Mouse (Mus musculus): ENCODE measurements around the gene Sv2a. TPM values are rescaled to one million over a fixed set of nuclear protein-coding genes. Genes with fewer than 3 reads are reported as not detected.

Sv2a gene
- total RNA-seq, 1 experiment: 7.2 TPM

- in situ Hi-C loops (cut with MboI; ENCODE audit: low sequenced_read_pairs in 2 of 2, unreplicated experiment in 2 of 2): no loop called here
- no peak for DNase-seq (ENCODE audit: low read depth, low spot score)
- Histone ChIP-seq H3K9me3 (ENCODE audit: control insufficient read depth, insufficient read depth, low read depth, low read length) (no peaks in the 10 kb centered on the region), H3K27ac (ENCODE audit: insufficient read depth, low read depth, low read length, poor library complexity, severe bottlenecking) (peak overlapping the region; percentile 48; the same call in 1 of the 2 replicates), H3K9ac (ENCODE audit: insufficient read depth, low read depth, low read length, poor library complexity, severe bottlenecking) (peak overlapping the region; percentile 75; the same call in 1 of the 2 replicates), H3K4me1 (ENCODE audit: control insufficient read depth in 2 of 2, insufficient read depth in 2 of 2, low read length in 2 of 2, poor library complexity in 1 of 2) (peaks cover 6 to 17% of the 10 kb centered on the region in 2 experiments), H3K36me3 (ENCODE audit: control insufficient read depth, insufficient read depth, low read length, poor library complexity, severe bottlenecking) (no peaks in the 10 kb centered on the region), H3K4me3 (ENCODE audit: insufficient read depth in 1 of 2, low read depth in 1 of 2, low read length in 2 of 2, poor library complexity in 1 of 2, severe bottlenecking in 1 of 2) (peak overlapping the region in 1 of 2 experiments; percentile 52; a peak in 3 of 4 replicates)
- TF ChIP-seq HCFC1 (IDR thresholded peaks at IDR 0.05; ENCODE audit: borderline replicate concordance, insufficient read depth, low read length) (no peak), MAFK (IDR thresholded peaks at IDR 0.05; ENCODE audit: insufficient read depth, low read depth, low read length) (no peak), ZNF384 (IDR thresholded peaks at IDR 0.05; ENCODE audit: low read depth, low read length) (no peak), CHD2 (IDR thresholded peaks at IDR 0.05; ENCODE audit: low read depth, low read length) (no peak), ZC3H11A (IDR thresholded peaks at IDR 0.05; ENCODE audit: borderline replicate concordance, low read depth, low read length) (no peak)
These were observed 59.8 kb downstream of the Sv2a start for GRCm38 (mm10) chr3:96240799-96241197.

- Histone ChIP-seq H3K4me1 (ENCODE audit: control insufficient read depth in 2 of 2, insufficient read depth in 2 of 2, low read length in 2 of 2, poor library complexity in 1 of 2) (peaks cover 6 to 12% of the 10 kb centered on the region in 2 experiments; a peak in 3 of 4 replicates), H3K36me3 (ENCODE audit: control insufficient read depth, insufficient read depth, low read length, poor library complexity, severe bottlenecking) (no peaks in the 10 kb centered on the region), H3K9ac (ENCODE audit: insufficient read depth, low read depth, low read length, poor library complexity, severe bottlenecking) (peak overlapping the region; percentile 63), H3K9me3 (ENCODE audit: control insufficient read depth, insufficient read depth, low read depth, low read length) (no peaks in the 10 kb centered on the region), H3K4me3 (ENCODE audit: insufficient read depth in 1 of 2, low read depth in 1 of 2, low read length in 2 of 2, poor library complexity in 1 of 2, severe bottlenecking in 1 of 2) (peak overlapping the region; percentile 74 to 78), H3K27ac (ENCODE audit: insufficient read depth, low read depth, low read length, poor library complexity, severe bottlenecking) (peak overlapping the region; percentile 55; the same call in 1 of the 2 replicates)
- in situ Hi-C loops (cut with MboI; ENCODE audit: low sequenced_read_pairs in 2 of 2, unreplicated experiment in 2 of 2): no loop called here
- DNase-seq (ENCODE audit: low read depth, low spot score): no peak
- no peak for TF ChIP-seq CHD2 (IDR thresholded peaks at IDR 0.05; ENCODE audit: low read depth, low read length)
- TF ChIP-seq MAFK (IDR thresholded peaks at IDR 0.05; ENCODE audit: insufficient read depth, low read depth, low read length): no peak
- TF ChIP-seq HCFC1 (IDR thresholded peaks at IDR 0.05; ENCODE audit: borderline replicate concordance, insufficient read depth, low read length): no peak
- TF ChIP-seq ZNF384 (IDR thresholded peaks at IDR 0.05; ENCODE audit: low read depth, low read length): no peak
- TF ChIP-seq ZC3H11A (IDR thresholded peaks at IDR 0.05; ENCODE audit: borderline replicate concordance, low read depth, low read length): no peak
These were observed 63.1 kb downstream of the Sv2a start for GRCm38 (mm10) chr3:96243921-96244572.

Other genes with a start within 250 kb of the Sv2a start
- 12.0 and 19.6 TPM in 2 replicates for gene Plekho1, start 185.2 kb upstream of the Sv2a start, total RNA-seq (2012; rRNA removed)
- gene Vps45, start 122.7 kb upstream of the Sv2a start, total RNA-seq (2012; rRNA removed): 9.9 and 11.9 TPM in 2 replicates
- gene Otud7b, start 76.6 kb upstream of the Sv2a start, total RNA-seq (2012; rRNA removed): 17.6 and 23.2 TPM in 2 replicates
- 3.5 and 4.0 TPM in 2 replicates for gene Mtmr11, start 19.1 kb upstream of the Sv2a start, total RNA-seq (2012; rRNA removed)
- gene Sf3b4, start 8.8 kb upstream of the Sv2a start, total RNA-seq (2012; rRNA removed): 64.1 and 91.1 TPM in 2 replicates
- gene Bola1, start 38.6 kb downstream of the Sv2a start, total RNA-seq (2012; rRNA removed): 70.8 and 76.4 TPM in 2 replicates
- 54.2 and 70.0 TPM in 2 replicates for gene Hist2h2ab, start 38.7 kb downstream of the Sv2a start, total RNA-seq (2012; rRNA removed)
- gene Hist2h2ac, start 39.7 kb downstream of the Sv2a start, total RNA-seq (2012; rRNA removed): 684 and 687 TPM in 2 replicates
- gene Hist2h2be, start 40.0 kb downstream of the Sv2a start, total RNA-seq (2012; rRNA removed): 0.80 and 1.0 TPM in 2 replicates
- gene Hist2h3c2, start 58.0 kb downstream of the Sv2a start, total RNA-seq (2012; rRNA removed): 398 and 546 TPM in 2 replicates
- gene Hist2h2aa2, start 59.1 kb downstream of the Sv2a start, total RNA-seq (2012; rRNA removed): 2,531 and 3,588 TPM in 2 replicates
- 2,311 and 3,075 TPM in 2 replicates for gene Hist2h2aa1, start 64.3 kb downstream of the Sv2a start, total RNA-seq (2012; rRNA removed)
- not detected in 2 replicates for gene Hist2h3c1, start 65.5 kb downstream of the Sv2a start, total RNA-seq (2012; rRNA removed)
- 46.0 TPM in 2 replicates for gene Hist2h4, start 82.2 kb downstream of the Sv2a start, total RNA-seq (2012; rRNA removed)
- 806 and 880 TPM in 2 replicates for gene Hist2h3b, start 87.5 kb downstream of the Sv2a start, total RNA-seq (2012; rRNA removed)
- 1,985 and 2,453 TPM in 2 replicates for gene Hist2h2bb, start 88.6 kb downstream of the Sv2a start, total RNA-seq (2012; rRNA removed)
- gene Fcgr1, start 112.8 kb downstream of the Sv2a start, total RNA-seq (2012; rRNA removed): not detected in 2 replicates

All from ES-E14 (cell line).